Mouse (Mus musculus) thymus, postnatal 14 days (tissue): ENCODE data around the gene Dll4.

ENCODE experiments used
- DNase-seq: peaks from one replicate; pipeline ENCODE4 v3.0.0; 2021

Gene Dll4

DNA sequence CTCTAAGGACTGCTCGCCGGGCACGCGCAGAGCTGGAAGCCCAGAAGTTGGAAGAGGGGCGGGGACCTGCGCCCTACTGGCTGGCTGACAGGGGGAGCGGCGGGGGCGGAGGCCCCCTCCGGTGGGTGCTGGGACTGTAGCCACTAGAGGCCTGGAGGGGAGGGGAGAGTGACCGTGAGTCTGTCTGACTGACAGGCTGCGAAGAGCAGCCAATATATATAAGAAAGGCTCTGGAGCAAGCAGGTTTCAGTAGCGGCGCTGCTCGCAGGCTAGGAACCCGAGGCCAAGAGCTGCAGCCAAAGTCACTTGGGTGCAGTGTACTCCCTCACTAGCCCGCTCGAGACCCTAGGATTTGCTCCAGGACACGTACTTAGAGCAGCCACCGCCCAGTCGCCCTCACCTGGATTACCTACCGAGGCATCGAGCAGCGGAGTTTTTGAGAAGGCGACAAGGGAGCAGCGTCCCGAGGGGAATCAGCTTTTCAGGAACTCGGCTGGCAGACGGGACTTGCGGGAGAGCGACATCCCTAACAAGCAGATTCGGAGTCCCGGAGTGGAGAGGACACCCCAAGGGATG, at the start of gene Dll4:
Gene Dll4 (plus strand): TSS at position 217 of the 576 bp plus-strand sequence.
- DNase-seq: peak; percentile 32

DNA sequence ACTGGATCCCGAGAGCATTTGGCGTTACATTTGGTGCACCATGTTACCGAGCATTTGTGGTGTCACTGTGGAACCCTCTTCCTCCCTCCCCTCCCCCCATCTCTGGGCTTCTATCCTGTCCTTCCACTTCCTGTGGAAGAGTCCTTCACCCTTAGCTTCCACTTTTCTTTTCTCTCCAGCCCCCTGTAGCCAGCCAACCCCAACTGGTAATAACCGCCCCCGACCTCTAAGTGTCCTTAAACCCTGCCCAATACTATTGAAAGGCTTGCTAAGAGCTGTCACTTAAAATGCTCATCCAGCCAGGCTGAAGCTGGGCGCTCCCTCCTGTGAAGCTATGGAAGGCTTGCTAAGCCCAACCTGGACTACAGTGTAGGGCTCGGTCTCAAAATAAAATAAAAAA, 48.7 kb upstream of the Dll4 start:
- no peak for DNase-seq

DNA sequence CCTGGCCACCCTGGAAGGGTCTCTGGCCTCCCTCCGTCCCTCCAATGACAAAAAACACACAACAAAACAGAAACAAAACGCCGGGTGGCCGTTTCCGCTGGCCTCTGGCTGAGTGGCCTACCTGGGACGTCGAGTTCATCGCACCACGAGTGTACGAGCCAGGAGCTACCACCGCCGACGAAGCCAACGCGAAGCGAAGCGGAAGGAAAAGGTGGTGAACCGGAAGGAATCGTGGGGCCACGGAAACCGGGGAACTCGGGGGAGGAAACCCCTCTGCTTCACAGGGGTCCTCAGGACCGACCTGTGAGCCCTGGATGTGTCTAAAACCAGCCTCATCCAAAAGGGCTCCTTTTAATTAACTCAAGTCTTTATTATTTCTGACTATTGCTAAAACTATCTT, 47.8 kb upstream of the Dll4 start:
- no peak for DNase-seq

DNA sequence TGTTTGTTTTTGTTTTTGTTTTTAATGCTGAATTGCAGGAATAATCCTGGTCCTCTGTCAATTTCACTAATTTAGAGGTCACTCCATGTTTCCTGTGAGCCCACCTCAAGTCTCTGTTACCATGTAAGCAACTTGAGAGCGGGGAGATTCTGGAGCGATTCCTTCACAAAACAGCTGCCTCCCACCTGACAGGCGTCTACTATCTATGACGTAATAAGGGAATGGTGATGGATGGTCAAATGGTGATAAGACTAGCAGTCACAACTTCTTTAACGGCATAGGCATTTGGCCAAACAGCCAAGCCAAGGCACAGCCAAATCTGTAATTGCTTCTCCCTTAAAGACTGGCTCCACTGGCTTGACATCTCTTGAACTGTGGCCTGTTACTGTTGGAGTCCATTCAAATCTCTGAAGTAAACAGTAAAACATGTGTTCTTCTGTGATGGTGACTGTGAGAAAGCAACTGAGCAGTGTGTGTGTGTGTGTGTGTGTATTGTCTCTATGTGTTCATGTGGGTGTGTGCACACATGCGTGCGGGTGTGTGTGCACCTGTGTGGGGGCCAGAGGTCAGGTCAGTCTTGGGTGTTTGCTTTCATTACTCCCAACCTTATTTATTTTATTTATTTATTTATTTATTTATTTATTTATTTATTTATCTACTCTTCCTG, 43.6 kb upstream of the Dll4 start:
- DNase-seq: no peak

DNA sequence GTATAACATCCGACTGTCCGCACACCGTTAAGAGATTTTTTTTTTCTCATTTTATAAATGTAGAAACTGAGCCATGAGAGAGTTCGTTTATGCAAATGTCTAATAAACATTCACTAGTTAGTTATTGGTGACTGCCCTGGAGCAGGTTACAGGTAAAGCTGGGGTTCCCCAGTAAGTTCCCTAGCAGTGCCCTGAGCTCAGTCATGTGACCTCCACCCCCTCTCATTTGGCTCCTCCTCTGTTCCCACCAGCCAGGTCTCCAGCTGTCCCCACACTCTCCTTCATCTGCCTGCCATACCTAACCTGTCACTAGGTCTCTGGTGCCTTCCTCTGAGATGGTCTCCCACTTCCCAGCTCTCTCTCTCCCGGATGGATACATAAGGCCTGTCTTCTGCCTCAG, 38.2 kb upstream of the Dll4 start:
- DNase-seq: no peak

DNA sequence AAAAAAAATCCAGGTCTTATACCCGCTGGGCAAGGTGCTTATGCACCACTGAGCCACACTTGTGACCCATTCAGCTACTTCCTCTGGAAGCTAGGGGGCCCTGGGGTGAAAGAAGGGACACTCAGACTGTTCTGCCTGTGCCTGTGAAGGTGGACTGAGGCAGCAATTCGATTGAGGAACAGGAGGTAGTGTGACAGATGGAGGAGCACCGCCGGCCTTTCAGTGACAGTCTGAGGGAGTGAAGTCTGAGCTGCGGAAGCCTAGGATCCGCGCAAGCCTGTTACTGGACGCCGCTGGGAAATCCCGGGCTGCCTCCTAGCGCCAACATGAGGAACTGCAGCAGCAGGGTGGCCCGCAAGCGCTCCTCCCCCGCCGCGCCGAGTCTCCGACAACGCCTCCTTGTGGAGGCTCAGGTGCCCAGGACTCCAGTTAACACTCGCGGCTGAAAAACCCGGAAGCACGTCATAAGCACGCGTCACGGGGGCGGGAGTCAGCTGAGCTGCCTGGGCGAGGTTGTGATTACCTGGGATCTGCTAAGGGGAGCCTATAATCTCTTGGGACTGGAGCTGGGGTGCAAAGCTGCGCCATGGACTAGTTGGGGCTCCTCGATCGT, 37.2 kb upstream of the Dll4 start, which contains the start of gene Vps18:
Gene Vps18 (plus strand): TSS at position 471 of the 613 bp plus-strand sequence.
- DNase-seq: peak; percentile 98

DNA sequence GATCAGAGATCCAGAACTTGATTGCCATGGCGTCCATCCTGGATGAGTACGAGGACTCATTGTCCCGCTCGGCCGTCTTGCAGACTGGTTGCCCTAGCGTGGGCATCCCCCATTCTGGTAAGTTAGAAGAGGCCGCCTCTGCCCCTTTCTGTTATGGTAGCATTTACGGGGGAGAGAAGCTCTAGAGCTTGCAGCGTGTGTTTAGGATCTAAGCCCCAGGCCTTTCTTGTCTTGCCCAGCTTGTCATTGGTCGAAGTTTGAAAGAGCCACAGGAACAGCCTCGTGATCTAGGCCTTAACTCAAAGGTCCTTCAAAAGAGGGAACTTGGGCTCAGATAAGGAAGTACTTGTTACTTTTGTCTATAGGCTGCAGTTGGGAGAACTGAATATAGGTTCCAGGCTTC, 36.6 kb upstream of the Dll4 start:
- DNase-seq: peak; percentile 31

DNA sequence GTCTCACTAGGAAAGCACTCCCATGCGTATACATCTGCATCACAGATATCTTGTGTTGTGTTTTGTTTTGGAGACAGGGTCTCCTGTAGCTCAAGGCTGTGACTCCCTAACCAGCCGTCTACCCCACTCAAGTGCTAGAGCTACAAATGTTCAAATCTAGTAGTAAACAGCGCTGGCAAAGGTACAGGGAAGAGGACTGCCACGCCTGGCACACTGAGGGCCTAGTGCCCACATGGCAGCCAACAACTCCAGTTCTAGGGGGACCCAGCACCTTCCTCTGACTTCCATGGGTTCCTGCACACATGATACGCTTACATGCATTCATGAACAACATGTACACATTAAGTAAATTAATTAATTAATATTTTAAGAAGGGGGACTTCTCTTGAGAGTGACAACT, 33.3 kb upstream of the Dll4 start:
- DNase-seq: no peak

DNA sequence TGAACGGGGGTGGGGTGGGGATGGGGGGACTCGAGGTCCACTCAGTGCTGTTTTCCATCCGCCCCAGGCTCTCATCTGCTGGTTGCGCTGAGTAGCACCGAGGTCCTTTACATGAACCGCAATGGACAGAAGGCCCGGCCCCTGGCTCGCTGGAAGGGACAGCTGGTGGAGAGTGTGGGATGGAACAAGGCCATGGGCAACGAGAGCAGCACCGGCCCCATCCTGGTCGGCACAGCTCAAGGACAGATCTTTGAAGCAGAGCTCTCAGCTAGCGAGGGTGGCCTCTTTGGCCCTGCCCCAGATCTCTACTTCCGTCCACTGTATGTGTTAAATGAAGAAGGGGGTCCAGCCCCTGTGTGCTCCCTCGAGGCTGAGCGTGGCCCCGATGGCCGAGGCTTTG, 32.7 kb upstream of the Dll4 start:
- DNase-seq: no peak

DNA sequence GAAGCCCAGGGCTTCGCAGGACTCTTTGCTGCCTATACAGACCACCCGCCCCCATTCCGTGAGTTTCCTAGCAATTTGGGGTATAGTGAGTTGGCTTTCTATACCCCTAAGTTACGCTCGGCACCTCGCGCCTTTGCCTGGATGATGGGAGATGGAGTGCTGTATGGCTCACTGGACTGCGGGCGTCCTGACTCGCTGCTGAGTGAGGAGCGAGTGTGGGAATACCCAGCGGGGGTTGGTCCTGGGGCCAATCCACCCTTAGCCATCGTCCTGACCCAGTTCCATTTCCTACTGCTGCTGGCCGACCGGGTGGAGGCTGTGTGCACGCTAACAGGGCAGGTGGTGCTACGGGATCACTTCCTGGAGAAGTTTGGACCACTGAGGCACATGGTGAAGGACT, 32.3 kb upstream of the Dll4 start:
- no peak for DNase-seq

DNA sequence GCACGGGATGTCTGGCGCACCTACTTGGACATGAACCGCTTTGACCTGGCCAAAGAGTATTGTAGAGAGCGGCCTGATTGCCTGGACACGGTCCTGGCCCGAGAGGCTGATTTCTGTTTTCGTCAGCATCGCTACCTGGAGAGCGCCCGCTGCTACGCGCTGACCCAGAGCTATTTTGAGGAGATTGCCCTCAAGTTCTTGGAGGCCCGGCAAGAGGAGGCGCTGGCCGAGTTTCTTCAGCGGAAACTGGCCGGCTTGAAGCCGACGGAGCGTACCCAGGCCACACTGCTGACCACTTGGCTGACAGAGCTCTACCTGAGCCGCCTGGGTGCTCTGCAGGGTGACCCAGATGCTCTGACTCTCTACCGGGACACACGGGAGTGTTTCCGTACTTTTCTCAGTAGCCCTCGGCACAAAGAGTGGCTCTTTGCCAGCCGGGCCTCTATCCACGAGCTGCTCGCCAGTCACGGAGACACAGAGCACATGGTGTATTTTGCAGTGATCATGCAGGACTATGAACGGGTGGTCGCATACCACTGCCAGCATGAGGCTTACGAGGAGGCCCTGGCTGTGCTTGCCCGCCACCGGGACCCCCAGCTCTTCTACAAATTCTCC, 31.7 kb upstream of the Dll4 start:
- DNase-seq: no peak

DNA sequence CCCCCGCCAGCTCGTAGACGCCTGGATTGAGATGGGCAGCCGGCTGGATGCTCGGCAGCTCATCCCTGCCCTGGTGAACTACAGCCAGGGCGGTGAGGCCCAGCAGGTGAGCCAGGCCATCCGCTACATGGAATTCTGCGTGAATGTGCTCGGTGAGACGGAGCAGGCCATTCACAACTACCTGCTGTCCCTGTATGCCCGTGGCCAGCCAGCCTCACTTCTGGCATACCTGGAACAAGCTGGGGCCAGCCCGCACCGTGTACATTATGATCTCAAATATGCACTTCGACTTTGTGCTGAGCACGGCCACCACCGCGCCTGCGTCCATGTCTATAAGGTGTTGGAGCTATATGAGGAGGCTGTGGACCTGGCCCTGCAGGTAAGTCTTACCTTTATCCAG, 31.2 kb upstream of the Dll4 start:
- no peak for DNase-seq

DNA sequence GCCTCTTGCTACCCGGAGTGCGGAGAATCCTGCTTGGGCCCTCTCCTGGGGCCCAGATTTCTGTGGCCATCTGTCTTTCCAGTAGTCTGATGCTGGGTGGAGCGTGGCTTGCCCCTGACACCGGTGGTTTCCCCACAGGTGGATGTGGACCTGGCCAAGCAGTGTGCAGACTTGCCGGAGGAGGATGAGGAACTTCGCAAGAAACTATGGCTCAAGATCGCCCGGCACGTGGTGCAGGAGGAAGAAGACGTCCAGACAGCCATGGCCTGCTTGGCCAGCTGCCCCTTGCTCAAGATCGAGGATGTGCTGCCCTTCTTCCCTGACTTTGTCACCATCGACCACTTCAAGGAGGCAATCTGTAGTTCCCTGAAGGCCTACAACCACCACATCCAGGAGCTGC, 28.8 kb upstream of the Dll4 start:
- no peak for DNase-seq

DNA sequence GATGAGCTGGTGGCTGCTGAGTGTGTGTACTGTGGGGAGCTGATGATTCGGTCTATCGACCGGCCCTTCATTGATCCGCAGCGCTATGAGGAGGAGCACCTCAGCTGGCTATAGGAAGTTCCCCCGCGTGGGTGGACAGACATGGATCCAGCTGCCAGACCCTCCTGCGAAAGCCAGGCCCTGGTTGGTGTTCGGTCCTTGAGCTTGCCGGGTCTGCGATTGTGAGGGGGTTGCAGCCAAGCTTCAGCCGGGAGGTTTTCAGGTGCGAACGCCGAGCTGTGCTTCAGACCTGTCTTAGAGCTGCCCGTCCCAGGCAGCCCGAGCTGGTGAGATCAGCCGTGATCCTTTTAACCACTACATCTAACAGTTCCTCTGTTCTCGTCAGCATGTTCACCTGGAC, 28.1 kb upstream of the Dll4 start:
- no peak for DNase-seq

DNA sequence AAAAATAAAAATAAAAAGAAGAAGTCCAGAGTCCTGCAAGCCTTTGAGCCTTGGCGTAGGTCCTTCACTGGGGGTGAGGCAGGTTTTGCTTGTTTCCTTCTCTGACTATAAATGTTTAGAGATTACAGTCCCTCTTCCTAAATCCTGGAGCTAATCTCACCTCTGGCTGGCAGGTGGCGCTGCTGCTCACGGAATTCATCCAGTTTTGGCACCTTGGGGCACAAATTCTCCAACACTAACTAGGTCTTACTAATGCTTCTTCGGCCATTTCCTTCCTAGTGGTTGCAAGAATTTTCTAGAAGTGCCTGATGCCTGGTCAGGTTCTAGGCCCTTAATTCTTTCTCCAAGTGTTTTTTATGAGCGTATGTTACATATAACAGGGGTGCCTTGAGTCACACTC, 27.3 kb upstream of the Dll4 start:
- DNase-seq: peak; percentile 71

DNA sequence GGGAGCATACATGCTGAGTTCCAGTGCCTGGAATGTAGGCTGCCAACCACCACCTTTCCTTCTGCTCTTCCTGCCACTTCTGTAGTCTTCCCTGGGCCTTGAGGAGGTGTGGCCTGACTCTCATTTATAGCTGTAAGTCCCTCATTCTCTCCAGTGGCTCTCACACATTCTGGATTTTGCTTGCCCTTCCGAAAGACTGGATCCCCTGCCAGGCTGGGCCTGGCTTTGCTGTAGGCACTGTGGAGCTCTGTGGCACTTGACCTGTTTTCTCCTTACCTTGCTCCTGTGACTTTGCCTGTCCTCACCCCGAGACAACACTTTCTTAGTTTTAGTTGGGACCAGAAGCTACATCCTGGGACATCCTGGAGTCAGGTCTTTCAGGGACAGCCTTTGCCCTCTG, 26.7 kb upstream of the Dll4 start:
- DNase-seq: no peak

DNA sequence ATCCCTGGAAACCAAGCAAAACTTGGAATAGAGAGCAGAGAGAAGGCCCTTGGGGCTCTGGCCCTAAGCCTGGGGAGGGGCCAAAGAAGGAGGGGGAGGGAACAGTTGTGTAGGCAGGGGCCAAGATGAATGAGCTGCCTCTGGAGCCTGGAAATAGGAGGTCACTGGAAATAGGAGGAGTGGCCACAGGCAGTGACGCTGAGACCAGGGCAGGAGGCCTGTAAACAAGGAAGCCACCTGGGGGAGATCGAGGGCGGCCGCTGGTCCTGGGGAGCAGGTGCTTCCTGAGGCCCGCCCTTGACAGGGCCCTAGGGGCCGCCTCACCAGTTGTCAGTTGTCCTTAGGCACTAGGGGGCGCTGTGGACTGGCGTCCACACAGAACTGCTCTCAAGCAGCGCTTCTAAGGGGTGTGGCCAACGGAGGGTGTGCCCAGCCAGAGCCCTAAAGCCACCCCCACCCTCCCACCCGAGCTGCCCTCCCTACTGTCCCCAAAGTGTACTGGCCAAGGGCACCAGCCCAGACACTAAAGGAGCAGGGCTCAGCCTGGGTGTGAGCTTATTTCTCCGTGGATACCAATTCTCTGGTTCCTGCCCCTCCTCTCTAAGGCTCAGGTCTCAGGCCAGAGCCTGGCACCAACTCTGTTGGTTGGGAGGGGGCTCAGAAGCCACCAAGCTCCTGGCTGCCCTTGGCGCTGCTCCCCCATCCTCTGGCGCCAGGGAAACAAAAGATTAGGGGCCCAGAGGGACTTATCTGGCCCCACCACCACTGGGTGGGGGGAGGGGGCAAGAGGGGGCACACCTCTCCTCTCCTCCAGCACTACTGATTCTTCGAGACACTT, 25.4 kb upstream of the Dll4 start:
- peak; percentile 93 for DNase-seq

DNA sequence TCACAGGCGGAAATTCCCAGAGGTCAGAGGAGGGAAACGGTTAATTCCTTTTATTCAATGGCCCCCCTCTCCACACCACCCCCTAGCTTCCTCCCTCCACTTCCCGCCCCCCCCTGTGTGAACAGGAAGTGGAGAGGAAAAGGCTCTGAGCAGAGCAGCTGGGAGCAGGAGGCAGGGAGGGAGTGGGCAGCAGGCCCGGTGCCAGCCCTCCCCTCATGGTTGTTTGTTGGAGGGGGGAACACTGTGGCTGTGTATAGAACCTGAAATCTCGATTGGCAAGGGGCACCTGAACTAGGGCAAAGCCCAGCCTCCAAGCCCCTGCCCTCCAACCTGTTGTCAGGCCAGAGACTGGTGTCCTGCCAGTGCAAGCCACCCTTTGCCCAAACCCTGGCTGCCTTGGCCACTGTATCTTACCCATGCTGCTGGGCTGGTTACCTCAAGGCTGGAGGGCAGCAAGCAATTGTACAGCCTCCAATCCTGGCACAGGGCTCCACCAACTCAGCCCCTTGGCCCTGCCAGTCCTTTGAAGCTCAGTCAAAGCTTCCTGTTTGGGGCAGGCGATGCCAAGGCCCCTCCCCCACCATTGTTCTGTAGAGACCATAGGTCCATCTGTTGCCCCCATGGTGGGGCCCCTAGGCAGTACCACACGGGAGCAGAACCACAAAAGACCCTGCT, 24.6 kb upstream of the Dll4 start:
- DNase-seq: peak; percentile 79

DNA sequence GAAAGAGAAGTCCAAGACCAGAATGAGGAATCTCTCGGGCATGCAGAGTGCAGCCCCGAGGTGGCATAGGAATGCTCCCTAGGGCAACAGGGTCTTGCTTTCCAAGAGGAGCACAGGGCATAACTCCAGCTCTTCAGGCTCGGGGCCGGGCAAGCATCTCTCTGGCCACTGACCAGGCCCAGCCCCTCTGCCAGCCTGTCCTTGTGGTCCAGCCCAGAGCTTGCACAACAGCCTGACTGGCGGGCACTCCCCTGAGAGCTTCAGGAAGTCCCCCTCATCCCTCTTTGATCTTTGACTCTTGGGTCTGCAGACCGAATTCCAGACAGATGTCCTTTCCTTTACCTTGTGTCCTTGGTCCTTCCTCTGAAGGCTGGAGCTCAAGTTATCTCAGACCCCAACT, 22.7 kb upstream of the Dll4 start:
- DNase-seq: no peak

DNA sequence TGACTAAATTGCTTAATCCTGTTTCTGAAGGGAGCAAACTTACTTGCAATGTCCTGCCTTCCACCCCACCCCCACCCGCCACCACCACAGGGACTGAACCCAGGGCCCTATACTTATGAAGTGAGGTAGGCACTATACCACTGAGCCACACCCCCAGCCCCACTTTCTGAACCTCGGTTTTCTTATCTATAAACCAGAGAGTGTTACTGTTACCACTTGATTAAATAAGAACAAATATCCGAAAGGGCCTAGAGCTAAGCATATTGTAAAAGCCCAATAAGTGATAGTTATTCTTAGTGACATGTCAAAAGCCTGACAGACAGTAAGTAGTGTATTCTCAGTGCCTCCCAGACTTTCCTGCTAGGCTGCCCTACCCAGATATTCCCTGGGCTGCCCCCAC, 21.2 kb upstream of the Dll4 start:
- DNase-seq: no peak

DNA sequence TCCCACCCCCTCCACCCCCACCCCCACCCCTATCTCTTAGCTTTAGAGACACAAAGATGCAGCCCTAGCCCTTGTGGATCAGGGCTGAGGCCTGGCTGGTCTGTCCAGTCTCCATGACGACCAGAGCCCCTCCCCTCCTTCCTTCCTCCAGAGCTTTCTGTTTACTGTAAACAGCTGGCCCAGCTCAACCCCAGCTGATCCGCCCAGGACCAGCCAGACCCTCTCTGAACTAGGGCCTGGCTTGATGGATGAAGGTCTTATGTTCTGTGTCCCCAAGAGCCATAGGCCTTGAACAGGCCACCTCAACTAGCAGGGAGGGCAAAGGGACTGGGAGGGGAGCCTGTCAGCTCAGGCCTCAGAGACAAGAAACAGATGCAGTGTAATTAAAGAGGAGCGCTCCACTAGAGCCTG, 20.8 kb upstream of the Dll4 start:
- no peak for DNase-seq

DNA sequence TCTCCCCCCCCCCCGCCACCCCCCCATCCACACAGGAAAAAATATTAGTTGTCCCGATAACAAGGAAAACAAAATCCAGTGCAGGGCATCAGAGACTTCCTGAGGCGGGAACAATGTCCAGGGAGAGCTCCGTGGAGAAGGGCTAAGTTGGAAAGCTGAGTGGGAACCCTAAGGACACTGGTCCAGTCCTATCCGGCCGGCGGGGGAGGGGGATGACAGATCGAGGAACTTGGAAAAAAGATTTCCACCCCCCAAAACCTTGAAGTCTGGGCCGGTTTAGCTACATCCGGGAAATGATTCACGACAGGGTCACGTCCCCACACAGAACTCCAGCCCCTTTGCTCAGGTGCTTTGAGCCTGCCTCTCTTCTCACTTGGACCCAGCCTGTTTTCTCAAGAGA, 14.0 kb upstream of the Dll4 start:
- DNase-seq: no peak
